Mouse (Mus musculus): ENCODE results near the gene Grap. TPM values are rescaled to one million over a fixed set of nuclear protein-coding genes. Genes with fewer than 3 reads are reported as not detected.

Gene Grap
- total RNA-seq, 2 experiments from 2014 or later: 11.4 to 13.0 TPM

GRCm38 (mm10) chr11:61654786-61655311, 1.8 kb downstream of the Grap start:
- intact Hi-C loops (cut with DNase I): no loop called here
- no peak for DNase-seq (ENCODE audit: low spot score)

GRCm38 (mm10) chr11:61655649-61656048, 2.6 kb downstream of the Grap start:
- intact Hi-C loops (cut with DNase I): no loop called here
- no peak for DNase-seq (ENCODE audit: low spot score)

GRCm38 (mm10) chr11:61656148-61656850, 3.2 kb downstream of the Grap start:
- intact Hi-C loops (cut with DNase I): no loop called here
- no peak for DNase-seq (ENCODE audit: low spot score)

GRCm38 (mm10) chr11:61657432-61657831, 4.4 kb downstream of the Grap start:
- DNase-seq (ENCODE audit: low spot score): no peak
- intact Hi-C loops (cut with DNase I): no loop called here

GRCm38 (mm10) chr11:61658360-61658922, 5.4 kb downstream of the Grap start:
- no peak for DNase-seq (ENCODE audit: low spot score)
- intact Hi-C loops (cut with DNase I): no loop called here

- intact Hi-C loops (cut with DNase I): no loop called here
- DNase-seq (ENCODE audit: low spot score): no peak
These were observed 6.2 kb downstream of the Grap start for GRCm38 (mm10) chr11:61659011-61659858.

- DNase-seq (ENCODE audit: low spot score): no peak
- intact Hi-C loops (cut with DNase I): no loop called here
These were observed 6.9 kb downstream of the Grap start for GRCm38 (mm10) chr11:61660001-61660400.

GRCm38 (mm10) chr11:61660806-61661392, 7.8 kb downstream of the Grap start:
- DNase-seq (ENCODE audit: low spot score): no peak
- intact Hi-C loops (cut with DNase I): no loop called here

- no peak for DNase-seq (ENCODE audit: low spot score)
- intact Hi-C loops (cut with DNase I): no loop called here
These were observed 9.1 kb downstream of the Grap start for GRCm38 (mm10) chr11:61662189-61662588.

- DNase-seq (ENCODE audit: low spot score): no peak
- intact Hi-C loops (cut with DNase I): no loop called here
These were observed 12.3 kb downstream of the Grap start for GRCm38 (mm10) chr11:61665401-61665800.

- no peak for DNase-seq (ENCODE audit: low spot score)
- intact Hi-C loops (cut with DNase I): loop anchor here (1.0 kb wide), 1 partner anchor 48 kb away; no protein-coding TSS in a partner anchor
These were observed 13.1 kb downstream of the Grap start for GRCm38 (mm10) chr11:61665991-61666799.

- no peak for DNase-seq (ENCODE audit: low spot score)
- intact Hi-C loops (cut with DNase I): no loop called here
These were observed 14.2 kb downstream of the Grap start for GRCm38 (mm10) chr11:61667248-61667647.

- intact Hi-C loops (cut with DNase I): no loop called here
- no peak for DNase-seq (ENCODE audit: low spot score)
These were observed 14.7 kb downstream of the Grap start for GRCm38 (mm10) chr11:61667782-61668181.

GRCm38 (mm10) chr11:61669492-61670490, 16.7 kb downstream of the Grap start:
- no peak for DNase-seq (ENCODE audit: low spot score)
- intact Hi-C loops (cut with DNase I): no loop called here

- intact Hi-C loops (cut with DNase I): no loop called here
These were observed 18.8 kb downstream of the Grap start for GRCm38 (mm10) chr11:61671781-61672383.

GRCm38 (mm10) chr11:61673686-61674085, 20.6 kb downstream of the Grap start:
- intact Hi-C loops (cut with DNase I): no loop called here
- DNase-seq (ENCODE audit: low spot score): no peak

More at GRCm38 (mm10) chr11:61671781-61672383, 18.8 kb downstream of the Grap start:
- no peak for DNase-seq (ENCODE audit: low spot score)

- intact Hi-C loops (cut with DNase I): no loop called here
- no peak for DNase-seq (ENCODE audit: low spot score)
These were observed 21.2 kb downstream of the Grap start for GRCm38 (mm10) chr11:61674151-61674838.

All from heart, postnatal 25 days (tissue).